Mouse (Mus musculus): ENCODE data around the gene Cenpi. TPM values are rescaled to one million over a fixed set of nuclear protein-coding genes. Genes with fewer than 3 reads are reported as not detected.
"Not testable (repeated sequence)": the region's sequence is repeated elsewhere in the genome, so short reads cannot be mapped to it uniquely, and the experiment has no call there.

Cenpi gene
- polyA plus RNA-seq, 1 experiment from 2014 or later: 17.1 TPM

GRCm38 (mm10) chrX:134287305-134287704 is 20.6 kb upstream of the Cenpi start:
- no peaks in the 10 kb centered on the region for H3K36me3 ChIP-seq (ENCODE audit: control insufficient read depth, insufficient read depth)
- WGBS (ENCODE audit: insufficient replicate concordance): 57% methylated on average over 2 of the region's 2 CpGs
- no peaks in the 10 kb centered on the region; the same call in 1 of the 2 replicates for H3K27me3 ChIP-seq (ENCODE audit: control insufficient read depth, insufficient read depth, low read depth, low read length)
- no peak overlapping the region for H3K9ac ChIP-seq (ENCODE audit: low read depth, low read length)
- H3K9me3 ChIP-seq (replicated peaks; ENCODE audit: control insufficient read depth, low read length): no peaks in the 10 kb centered on the region
- no peak for ATAC-seq (ENCODE audit: low read depth)
- H3K4me1 ChIP-seq (ENCODE audit: control insufficient read depth, low read depth, low read length): no peaks in the 10 kb centered on the region
- H3K4me2 ChIP-seq (ENCODE audit: low read depth, low read length): no peak overlapping the region
- H3K27ac ChIP-seq (ENCODE audit: low read length): no peak overlapping the region
- no peak overlapping the region for H3K4me3 ChIP-seq (ENCODE audit: low read depth, low read length)

- Histone ChIP-seq H3K27ac (ENCODE audit: low read length) (no peak overlapping the region), H3K27me3 (ENCODE audit: control insufficient read depth, insufficient read depth, low read depth, low read length) (peaks cover 37% of the 10 kb centered on the region), H3K9ac (ENCODE audit: low read depth, low read length) (no peak overlapping the region), H3K9me3 (replicated peaks; ENCODE audit: control insufficient read depth, low read length) (no peaks in the 10 kb centered on the region), H3K4me1 (ENCODE audit: control insufficient read depth, low read depth, low read length) (no peaks in the 10 kb centered on the region), H3K4me3 (ENCODE audit: low read depth, low read length) (no peak overlapping the region), H3K36me3 (ENCODE audit: control insufficient read depth, insufficient read depth) (no peaks in the 10 kb centered on the region), H3K4me2 (ENCODE audit: low read depth, low read length) (no peak overlapping the region)
- 30% methylated on average over 9 of the region's 9 CpGs for WGBS (ENCODE audit: insufficient replicate concordance)
- no peak for ATAC-seq (ENCODE audit: low read depth)
Measured at GRCm38 (mm10) chrX:134296301-134296700, 11.6 kb upstream of the Cenpi start.

- Histone ChIP-seq H3K4me1 (ENCODE audit: control insufficient read depth, low read depth, low read length) (no peaks in the 10 kb centered on the region), H3K27me3 (ENCODE audit: control insufficient read depth, insufficient read depth, low read depth, low read length) (peaks cover 37% of the 10 kb centered on the region), H3K9ac (ENCODE audit: low read depth, low read length) (no peak overlapping the region), H3K9me3 (replicated peaks; ENCODE audit: control insufficient read depth, low read length) (no peaks in the 10 kb centered on the region), H3K27ac (ENCODE audit: low read length) (no peak overlapping the region), H3K4me3 (ENCODE audit: low read depth, low read length) (no peak overlapping the region), H3K36me3 (ENCODE audit: control insufficient read depth, insufficient read depth) (no peaks in the 10 kb centered on the region), H3K4me2 (ENCODE audit: low read depth, low read length) (no peak overlapping the region)
- no peak for ATAC-seq (ENCODE audit: low read depth)
- 33% methylated on average over 7 of the region's 7 CpGs for WGBS (ENCODE audit: insufficient replicate concordance)
Measured at GRCm38 (mm10) chrX:134296737-134297136, 11.1 kb upstream of the Cenpi start.

- no peak for ATAC-seq (ENCODE audit: low read depth)
- H3K4me3 ChIP-seq (ENCODE audit: low read depth, low read length): no peak overlapping the region
- H3K4me1 ChIP-seq (ENCODE audit: control insufficient read depth, low read depth, low read length): no peaks in the 10 kb centered on the region
- no peaks in the 10 kb centered on the region for H3K36me3 ChIP-seq (ENCODE audit: control insufficient read depth, insufficient read depth)
- no peak overlapping the region for H3K4me2 ChIP-seq (ENCODE audit: low read depth, low read length)
- peaks cover 37% of the 10 kb centered on the region for H3K27me3 ChIP-seq (ENCODE audit: control insufficient read depth, insufficient read depth, low read depth, low read length)
- H3K9me3 ChIP-seq (replicated peaks; ENCODE audit: control insufficient read depth, low read length): no peaks in the 10 kb centered on the region
- no peak overlapping the region for H3K9ac ChIP-seq (ENCODE audit: low read depth, low read length)
- no peak overlapping the region for H3K27ac ChIP-seq (ENCODE audit: low read length)
- WGBS (ENCODE audit: insufficient replicate concordance): 41% methylated on average over 4 of the region's 4 CpGs
Measured at GRCm38 (mm10) chrX:134297195-134297594, 10.7 kb upstream of the Cenpi start.

- no peak overlapping the region for H3K4me2 ChIP-seq (ENCODE audit: low read depth, low read length)
- no peaks in the 10 kb centered on the region for H3K9me3 ChIP-seq (replicated peaks; ENCODE audit: control insufficient read depth, low read length)
- 28% methylated on average over 5 of the region's 5 CpGs for WGBS (ENCODE audit: insufficient replicate concordance)
- no peak overlapping the region for H3K27ac ChIP-seq (ENCODE audit: low read length)
- no peaks in the 10 kb centered on the region for H3K36me3 ChIP-seq (ENCODE audit: control insufficient read depth, insufficient read depth)
- no peak overlapping the region for H3K4me3 ChIP-seq (ENCODE audit: low read depth, low read length)
- H3K9ac ChIP-seq (ENCODE audit: low read depth, low read length): no peak overlapping the region
- no peaks in the 10 kb centered on the region for H3K4me1 ChIP-seq (ENCODE audit: control insufficient read depth, low read depth, low read length)
- peaks cover 22% of the 10 kb centered on the region for H3K27me3 ChIP-seq (ENCODE audit: control insufficient read depth, insufficient read depth, low read depth, low read length)
- no peak for ATAC-seq (ENCODE audit: low read depth)
Measured at GRCm38 (mm10) chrX:134300219-134300618, 7.7 kb upstream of the Cenpi start.

GRCm38 (mm10) chrX:134303287-134303686 is 4.6 kb upstream of the Cenpi start:
- Histone ChIP-seq H3K9me3 (replicated peaks; ENCODE audit: control insufficient read depth, low read length) (no peaks in the 10 kb centered on the region), H3K36me3 (ENCODE audit: control insufficient read depth, insufficient read depth) (no peaks in the 10 kb centered on the region), H3K9ac (ENCODE audit: low read depth, low read length) (no peak overlapping the region), H3K27me3 (ENCODE audit: control insufficient read depth, insufficient read depth, low read depth, low read length) (no peaks in the 10 kb centered on the region), H3K4me2 (ENCODE audit: low read depth, low read length) (no peak overlapping the region), H3K27ac (ENCODE audit: low read length) (no peak overlapping the region), H3K4me3 (ENCODE audit: low read depth, low read length) (no peak overlapping the region), H3K4me1 (ENCODE audit: control insufficient read depth, low read depth, low read length) (no peaks in the 10 kb centered on the region; the same call in 1 of the 2 replicates)
- WGBS (ENCODE audit: insufficient replicate concordance): 54% methylated on average over 1 of the region's 1 CpGs
- ATAC-seq (ENCODE audit: low read depth): no peak

- Histone ChIP-seq H3K27ac (ENCODE audit: low read length) (peak overlapping the region; percentile 26; the same call in 1 of the 2 replicates), H3K36me3 (ENCODE audit: control insufficient read depth, insufficient read depth) (no peaks in the 10 kb centered on the region), H3K27me3 (ENCODE audit: control insufficient read depth, insufficient read depth, low read depth, low read length) (no peaks in the 10 kb centered on the region), H3K9me3 (replicated peaks; ENCODE audit: control insufficient read depth, low read length) (no peaks in the 10 kb centered on the region), H3K4me3 (ENCODE audit: low read depth, low read length) (peak overlapping the region; percentile 61), H3K9ac (ENCODE audit: low read depth, low read length) (peak overlapping the region; percentile 55), H3K4me1 (ENCODE audit: control insufficient read depth, low read depth, low read length) (no peaks in the 10 kb centered on the region; the same call in 1 of the 2 replicates), H3K4me2 (ENCODE audit: low read depth, low read length) (peak overlapping the region; percentile 61)
- WGBS (ENCODE audit: insufficient replicate concordance): 16% methylated on average over 9 of the region's 9 CpGs
- ATAC-seq (ENCODE audit: low read depth): peak; percentile 81
Measured at GRCm38 (mm10) chrX:134308275-134308634, 371 bp downstream of the Cenpi start.

- 81% methylated on average over 7 of the region's 7 CpGs for WGBS (ENCODE audit: insufficient replicate concordance)
- not testable (repeated sequence) for H3K4me2 ChIP-seq (ENCODE audit: low read depth, low read length); H3K9ac ChIP-seq (ENCODE audit: low read depth, low read length); ATAC-seq (ENCODE audit: low read depth); H3K27ac ChIP-seq (ENCODE audit: low read length); H3K9me3 ChIP-seq (replicated peaks; ENCODE audit: control insufficient read depth, low read length); H3K27me3 ChIP-seq (ENCODE audit: control insufficient read depth, insufficient read depth, low read depth, low read length); H3K4me1 ChIP-seq (ENCODE audit: control insufficient read depth, low read depth, low read length); H3K36me3 ChIP-seq (ENCODE audit: control insufficient read depth, insufficient read depth); H3K4me3 ChIP-seq (ENCODE audit: low read depth, low read length)
Measured at GRCm38 (mm10) chrX:134311193-134311592, 3.3 kb downstream of the Cenpi start.

- ATAC-seq (ENCODE audit: low read depth): no peak
- Histone ChIP-seq H3K27me3 (ENCODE audit: control insufficient read depth, insufficient read depth, low read depth, low read length) (no peaks in the 10 kb centered on the region), H3K4me2 (ENCODE audit: low read depth, low read length) (no peak overlapping the region), H3K9ac (ENCODE audit: low read depth, low read length) (no peak overlapping the region), H3K27ac (ENCODE audit: low read length) (no peak overlapping the region), H3K9me3 (replicated peaks; ENCODE audit: control insufficient read depth, low read length) (no peaks in the 10 kb centered on the region), H3K4me3 (ENCODE audit: low read depth, low read length) (no peak overlapping the region), H3K36me3 (ENCODE audit: control insufficient read depth, insufficient read depth) (no peaks in the 10 kb centered on the region; the same call in none of the 2 replicates), H3K4me1 (ENCODE audit: control insufficient read depth, low read depth, low read length) (no peaks in the 10 kb centered on the region)
- 67% methylated on average over 2 of the region's 2 CpGs for WGBS (ENCODE audit: insufficient replicate concordance)
Measured at GRCm38 (mm10) chrX:134319153-134319932, 11.5 kb downstream of the Cenpi start.
